Mouse (Mus musculus) ovary, postnatal 36 days (tissue): ENCODE results near the gene B4galt4.
"Not testable (repeated sequence)": the region's sequence is repeated elsewhere in the genome, so short reads cannot be mapped to it uniquely, and the experiment has no call there.

Experiments
- DNase-seq: peaks from one replicate; pipeline ENCODE4 v3.0.0; 2022; ENCODE audit warnings: low spot score, mixed read lengths

The B4galt4 gene

DNA sequence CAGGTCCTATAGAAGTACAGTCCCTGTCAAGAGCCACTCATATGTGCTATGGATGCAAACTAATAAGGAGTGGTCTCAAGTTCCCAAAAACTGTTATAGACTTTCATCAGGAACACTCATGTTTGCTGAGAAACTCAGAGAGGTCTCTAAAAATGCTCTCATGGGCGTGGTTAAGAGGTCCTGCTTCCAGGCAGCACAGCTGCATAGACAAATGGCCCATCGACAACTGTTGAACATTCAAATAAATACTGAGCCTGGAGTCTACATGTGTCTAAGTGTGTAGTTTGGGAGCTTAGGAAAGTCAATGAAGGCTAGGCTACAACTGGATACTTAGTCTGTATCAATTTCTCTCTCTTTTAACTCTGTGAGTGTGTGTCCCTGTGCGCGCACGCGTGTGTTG lies 29.1 kb downstream of the B4galt4 start:
- DNase-seq, result no peak

DNA sequence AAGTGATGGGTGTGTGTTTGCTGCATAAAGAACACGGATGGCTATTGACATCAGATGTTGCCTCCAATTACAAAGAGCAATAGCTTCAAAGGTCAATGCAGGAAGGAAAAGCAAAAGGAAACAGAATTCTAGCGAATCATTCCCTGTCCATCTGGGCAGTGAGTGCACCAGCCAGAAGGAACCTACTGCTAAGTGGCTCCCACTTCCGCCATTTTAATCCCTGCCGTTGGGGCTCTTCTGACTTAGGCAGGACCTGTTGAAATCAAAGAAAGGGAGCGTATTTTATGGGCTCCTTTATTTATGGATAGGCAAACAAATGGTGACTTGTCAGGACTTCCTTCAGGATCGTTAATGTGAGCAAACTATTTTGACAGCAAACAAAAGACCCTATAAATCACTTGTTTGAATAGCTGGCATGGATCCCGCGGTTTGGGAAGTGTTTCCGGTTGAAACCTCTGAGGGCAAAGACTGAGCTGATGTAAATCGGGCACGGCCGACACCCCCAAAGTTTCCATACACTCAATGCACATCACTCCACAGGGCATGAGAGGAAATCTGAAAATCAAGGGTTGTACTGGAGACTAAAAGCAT lies 30.9 kb downstream of the B4galt4 start:
- DNase-seq, result no peak

DNA sequence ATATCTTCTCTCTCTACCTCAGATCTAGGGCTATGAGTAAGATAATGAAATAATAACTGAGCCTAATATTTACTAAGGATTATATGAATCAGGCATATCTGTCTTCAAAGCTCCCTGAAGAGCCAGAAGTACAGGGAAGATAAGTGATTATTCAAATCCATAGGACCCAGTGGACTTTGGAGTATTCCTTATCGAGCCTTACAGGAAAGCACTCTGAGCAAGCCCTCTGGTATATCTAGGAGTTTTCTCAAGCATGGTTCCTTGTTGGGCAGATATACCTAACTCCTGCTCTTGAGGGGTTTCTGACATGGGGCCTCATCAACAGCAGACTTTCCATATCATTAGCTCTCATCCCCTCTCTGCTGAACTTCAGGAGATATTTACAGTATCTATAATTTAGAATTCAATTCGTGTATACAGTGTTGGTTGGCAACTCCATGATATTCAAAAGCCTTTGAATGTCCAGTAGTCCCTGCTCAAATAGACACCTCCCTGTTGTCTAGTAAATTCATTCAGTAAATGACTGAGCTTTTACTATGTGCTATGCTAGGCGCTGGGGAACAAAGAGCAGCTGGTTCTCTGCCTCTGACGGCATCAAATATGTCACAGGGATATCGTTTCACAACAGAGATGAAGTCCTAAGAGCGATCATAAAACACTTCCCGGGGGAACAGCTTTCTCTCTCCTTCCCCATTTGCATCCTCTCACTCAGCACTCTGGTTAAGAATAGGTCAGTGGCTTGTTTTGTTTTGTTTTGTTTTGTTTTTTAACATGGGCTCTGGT lies 33.1 kb downstream of the B4galt4 start:
- no peak for DNase-seq

DNA sequence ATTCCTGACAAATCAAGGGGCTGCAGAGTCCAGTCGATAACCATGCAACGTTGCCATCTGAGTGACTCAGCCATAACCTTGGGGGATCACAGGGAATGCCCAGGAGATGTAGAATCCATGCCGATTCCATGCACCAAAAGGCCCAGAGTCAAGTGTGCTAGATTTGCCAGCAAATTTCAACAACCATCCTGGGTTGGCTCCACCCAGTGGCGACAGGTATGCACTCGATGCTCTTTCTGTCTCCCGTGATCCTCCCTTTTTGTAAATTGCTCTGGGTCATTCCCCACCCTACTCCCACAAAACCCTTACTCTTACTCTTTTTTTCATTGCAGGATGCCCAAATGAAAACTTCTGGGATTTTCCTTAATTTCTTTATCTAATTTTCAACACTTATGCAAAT lies 34.3 kb downstream of the B4galt4 start:
- no peak for DNase-seq

DNA sequence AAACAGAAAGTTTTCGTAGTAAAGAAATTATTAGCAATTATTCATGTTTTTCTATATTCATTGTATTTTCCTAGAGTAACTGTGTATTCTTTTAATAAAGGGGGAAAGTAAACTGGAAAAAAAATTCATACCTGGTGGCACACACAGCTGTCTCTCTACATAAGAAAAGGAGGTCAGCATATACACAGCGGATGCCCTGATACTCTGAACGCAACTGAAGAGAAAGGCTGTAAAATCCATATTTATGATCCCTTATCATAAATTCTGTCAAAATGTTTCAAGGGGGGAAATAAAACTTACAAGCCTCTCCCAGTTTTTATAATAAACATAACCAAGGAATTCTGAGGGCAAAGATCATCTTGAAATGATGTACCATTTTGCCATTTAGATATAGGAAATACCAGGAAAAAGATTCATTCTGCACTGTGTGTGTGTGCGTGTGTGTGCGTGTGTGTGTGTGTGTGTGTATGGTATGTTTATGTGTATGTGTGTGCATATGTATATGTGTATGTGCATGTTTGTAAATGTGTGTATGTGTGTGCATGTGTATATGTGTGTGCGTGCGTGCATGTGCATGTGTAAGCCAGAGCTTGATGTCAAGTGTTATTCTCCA lies 39.0 kb downstream of the B4galt4 start:
- DNase-seq, result no peak

DNA sequence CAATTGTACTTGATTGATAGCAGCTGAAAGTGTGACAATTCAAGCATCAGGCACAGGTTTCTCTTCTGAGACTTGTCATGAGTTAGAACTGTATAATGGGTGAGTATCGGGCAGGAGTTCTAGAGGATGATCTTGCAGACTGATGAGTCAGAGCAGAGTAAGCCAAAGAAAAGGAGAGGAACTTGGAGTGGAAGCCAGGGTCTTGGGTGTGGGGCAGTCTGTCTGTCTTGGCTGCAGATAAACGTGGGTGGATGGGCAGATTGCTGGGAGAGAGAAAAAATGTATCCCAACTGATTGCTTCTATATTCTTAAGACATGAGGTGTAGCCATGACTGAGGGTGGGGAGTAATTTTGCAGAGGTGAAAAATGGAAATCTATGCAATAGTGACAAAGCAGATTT lies 39.9 kb downstream of the B4galt4 start:
- DNase-seq, result no peak

DNA sequence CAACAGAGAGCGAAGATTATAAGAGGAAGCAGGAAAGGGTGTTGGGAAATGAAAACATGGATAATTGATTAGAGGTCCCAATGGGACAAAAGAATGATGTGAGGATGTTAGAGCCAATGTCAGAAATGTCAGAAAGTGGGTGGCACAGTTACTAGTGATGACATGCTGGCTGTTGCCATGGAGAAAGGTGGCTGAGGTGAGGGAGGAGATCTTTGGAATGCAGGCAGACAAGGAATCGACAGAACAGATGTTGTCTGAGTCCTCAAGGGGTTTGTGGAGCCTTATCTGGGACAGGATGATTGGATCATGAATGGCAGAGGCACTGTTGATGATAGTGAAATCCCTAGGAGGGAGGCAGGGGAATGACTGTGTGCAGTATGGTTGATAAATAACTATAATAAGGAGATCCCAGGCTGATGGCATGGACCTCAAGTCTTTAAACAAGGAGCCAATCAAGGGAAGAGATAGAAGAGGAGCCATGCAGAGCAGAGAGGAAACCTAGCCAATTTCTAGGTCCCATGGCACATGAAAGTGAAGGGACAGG lies 40.5 kb downstream of the B4galt4 start:
- DNase-seq, result no peak

DNA sequence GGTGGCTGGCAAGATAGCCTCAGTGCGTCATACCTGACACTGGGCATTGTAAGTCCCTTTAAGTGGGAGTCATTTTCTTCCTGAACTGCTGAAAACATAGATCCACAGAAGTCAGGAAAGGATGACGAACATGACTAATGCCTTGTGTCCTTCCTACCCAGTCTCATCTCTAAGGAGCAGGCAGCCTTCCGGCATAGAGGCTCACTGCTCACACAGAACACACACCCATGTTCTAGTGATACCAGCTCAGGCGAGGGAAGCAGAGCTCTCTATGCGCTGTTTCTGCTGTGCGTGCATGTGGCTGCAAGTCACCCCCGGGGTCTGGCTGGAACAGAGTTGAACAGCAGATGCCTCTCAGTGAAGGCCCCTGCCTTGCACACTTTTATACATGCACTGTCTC lies 43.2 kb downstream of the B4galt4 start:
- DNase-seq, result no peak

DNA sequence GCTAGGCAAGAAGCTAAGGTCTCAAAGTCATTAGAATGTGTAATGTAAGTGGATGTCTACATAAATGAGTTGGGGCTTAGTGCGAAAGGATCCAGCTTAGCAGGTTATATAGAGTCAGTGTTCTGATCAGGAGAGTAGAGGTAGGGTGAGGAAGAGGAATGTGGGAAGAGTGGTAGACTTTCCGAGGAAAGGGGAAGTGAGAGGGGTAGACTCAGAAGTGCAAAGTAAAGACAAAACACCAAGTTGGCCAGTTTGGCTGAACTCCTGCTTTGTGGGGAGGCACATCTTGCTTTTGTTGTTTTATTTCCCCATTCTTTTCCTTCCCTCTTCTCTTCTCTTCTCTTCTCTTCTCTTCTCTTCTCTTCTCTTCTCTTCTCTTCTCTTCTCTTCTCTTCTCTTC lies 47.0 kb downstream of the B4galt4 start:
- no peak for DNase-seq

DNA sequence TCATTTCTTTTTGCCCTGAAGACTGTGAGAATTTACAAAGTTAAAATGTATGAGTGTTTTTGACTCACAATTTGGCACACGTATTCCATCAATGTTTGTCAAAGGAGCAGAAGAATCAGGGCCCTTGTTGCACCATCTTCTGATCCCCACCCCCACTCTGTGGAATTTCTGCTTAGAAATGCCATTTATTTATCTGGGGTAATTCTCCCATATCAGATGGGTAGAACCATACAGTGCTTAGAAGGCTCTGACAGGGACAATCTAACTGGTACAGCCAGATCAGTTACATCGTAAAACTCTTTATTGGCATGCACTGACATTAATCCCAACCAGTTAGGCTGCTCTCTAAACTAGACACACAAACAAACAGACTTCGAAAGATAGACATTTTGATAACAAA lies 47.9 kb downstream of the B4galt4 start:
- no peak for DNase-seq

DNA sequence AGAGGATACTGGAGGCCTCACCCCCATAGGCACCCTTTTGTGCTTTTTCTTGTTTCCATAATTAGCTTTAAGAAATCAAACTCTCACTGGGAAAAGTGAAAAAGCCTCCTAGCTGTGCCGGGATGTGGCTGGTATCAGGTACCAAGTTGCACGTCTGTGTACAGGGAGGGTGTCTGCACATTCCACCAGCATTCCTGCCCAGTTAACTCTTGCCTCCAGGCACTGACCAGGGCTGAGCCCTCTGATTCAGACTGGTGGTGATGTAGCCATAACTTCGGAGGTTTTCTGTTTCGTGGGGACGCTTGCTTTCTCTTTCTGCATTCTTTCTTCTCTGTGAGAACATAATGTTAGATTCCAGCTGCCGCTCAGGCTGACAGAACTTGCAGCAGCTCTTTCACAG lies 51.1 kb downstream of the B4galt4 start:
- DNase-seq, result no peak

DNA sequence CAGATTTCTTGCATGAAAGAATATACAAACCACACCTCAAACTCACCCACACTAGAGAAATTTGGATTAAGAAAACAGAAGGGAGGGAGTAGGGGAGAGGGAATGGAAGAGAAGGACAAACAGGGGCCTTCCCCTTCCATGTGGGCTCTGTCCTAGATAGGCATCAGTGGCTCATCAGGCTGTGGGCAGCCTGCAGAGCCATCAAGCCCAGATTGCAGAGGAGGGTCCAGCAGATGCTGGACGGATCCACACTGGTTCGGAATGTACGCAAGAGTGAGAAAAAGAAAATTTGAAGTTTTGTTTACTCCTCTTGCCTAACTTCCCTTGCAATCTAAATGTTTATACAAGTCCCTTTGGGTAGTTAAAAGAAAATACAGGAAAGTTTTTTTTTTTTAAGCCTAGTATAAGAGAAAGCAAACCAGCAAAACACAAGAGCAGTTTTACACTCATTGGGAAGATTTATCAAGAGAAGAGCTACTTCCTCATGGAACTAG lies 56.9 kb downstream of the B4galt4 start:
- DNase-seq, result no peak

DNA sequence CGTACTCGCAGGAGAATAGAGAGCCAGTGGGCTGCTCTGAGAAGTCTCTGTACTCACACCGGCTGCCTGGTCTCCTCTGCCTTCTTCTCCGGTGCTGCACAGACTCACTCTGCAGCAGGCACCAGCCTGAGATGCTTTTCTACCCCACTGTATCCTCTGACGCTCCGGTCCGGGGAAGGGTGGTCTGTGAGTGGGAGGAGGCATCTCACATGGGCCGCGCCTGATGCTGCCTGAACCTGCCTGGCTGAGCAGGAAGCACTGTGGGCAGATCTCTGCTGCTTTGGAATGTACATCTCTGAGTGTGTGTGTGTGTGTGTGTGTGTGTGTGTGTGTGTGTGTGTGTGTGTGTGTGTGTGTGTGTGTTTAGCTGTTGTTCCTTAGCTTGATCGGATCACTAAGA lies 58.0 kb downstream of the B4galt4 start, which contains the start of gene Upk1b:
TSS of gene Upk1b (minus strand) at position 238 of the 400 bp plus-strand sequence.
- DNase-seq, result peak; percentile 14

DNA sequence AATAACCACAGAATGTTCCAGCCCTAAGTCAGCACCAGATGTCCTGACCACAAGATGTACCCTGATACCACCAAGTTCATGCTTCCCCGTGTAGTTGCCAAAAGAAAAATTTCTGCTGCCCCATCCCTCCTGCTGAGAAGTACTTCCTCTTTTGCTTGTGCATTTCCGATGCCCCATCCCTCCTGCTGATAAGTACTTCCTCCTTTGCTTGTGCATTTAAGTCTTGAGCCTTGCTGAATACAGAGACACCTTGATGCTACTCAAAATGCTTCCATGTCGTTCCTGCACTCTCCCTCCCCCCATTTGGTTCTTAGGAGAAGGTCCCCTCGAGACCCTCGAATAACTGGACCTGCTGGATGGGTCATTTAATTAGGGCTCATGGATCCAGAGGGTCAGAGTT lies 65.7 kb downstream of the B4galt4 start:
- not testable (repeated sequence) for DNase-seq

DNA sequence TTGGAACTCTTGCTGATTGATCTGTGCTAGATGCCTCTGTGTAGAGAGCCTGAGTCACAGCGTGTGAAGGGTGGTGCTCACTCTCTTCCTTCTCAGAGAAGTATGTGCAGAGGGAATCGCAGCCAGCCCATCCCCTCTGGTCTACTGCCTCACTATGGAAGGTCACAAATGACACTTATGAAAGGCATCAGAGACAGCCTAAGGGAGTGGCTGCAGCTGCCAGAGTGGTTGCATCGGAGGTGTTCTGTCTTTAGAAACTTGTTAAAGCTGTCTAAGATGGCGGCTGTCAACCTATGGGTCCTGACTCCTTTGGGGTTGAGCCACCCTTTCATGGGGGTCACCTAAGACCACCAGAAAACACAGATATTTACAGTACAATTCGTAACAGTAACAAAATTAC lies 68.1 kb downstream of the B4galt4 start:
- no peak for DNase-seq

DNA sequence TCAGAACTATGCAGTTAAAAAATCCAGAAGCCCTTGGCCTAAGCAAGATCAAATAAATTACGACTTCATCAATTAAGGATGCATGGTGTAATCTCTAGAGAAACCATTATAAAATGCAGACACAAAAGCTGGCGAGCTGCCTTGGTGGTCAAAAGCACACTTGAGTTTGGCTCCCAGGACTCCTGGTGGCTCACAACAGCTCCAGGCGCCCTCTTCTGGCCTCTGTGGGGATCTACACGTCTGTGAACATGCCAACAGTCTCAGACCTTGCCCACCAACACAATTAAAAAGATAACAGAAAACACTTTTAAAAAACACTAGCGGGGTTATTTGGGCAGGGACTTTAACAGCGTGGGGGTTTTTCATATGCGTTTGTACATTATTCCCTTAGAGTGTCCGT lies 70.5 kb downstream of the B4galt4 start:
- peak; percentile 65 for DNase-seq
